Mouse (Mus musculus) megakaryocyte, adult 5-6 weeks (primary cell): ENCODE measurements around the gene Eci1. TPM values are rescaled to one million over a fixed set of nuclear protein-coding genes. Genes with fewer than 3 reads are reported as not detected.

ENCODE experiments used
- ATAC-seq: 2 replicates; pipeline ENCODE4 v1.8.0; 2016; ENCODE audit warnings: mild to moderate bottlenecking, inconsistent platforms; ENCODE audit not compliant: poor library complexity, severe bottlenecking
- total RNA-seq, 2 experiments: library from RNA; stranded (forward) in 1 of 2; stranded (reverse) in 1 of 2; fragments of 153-499, 151-499 nt in 1 of 2; fragments of 221-1000, 200-1000 nt in 1 of 2; gene quantifications; 2 replicates each; pipeline versions ENCODE4 v1.2.3 to v1.2.4; 2015 to 2017

Eci1 gene
- total RNA-seq, 2 experiments from 2014 or later = 19.1 to 30.6 TPM

DNA sequence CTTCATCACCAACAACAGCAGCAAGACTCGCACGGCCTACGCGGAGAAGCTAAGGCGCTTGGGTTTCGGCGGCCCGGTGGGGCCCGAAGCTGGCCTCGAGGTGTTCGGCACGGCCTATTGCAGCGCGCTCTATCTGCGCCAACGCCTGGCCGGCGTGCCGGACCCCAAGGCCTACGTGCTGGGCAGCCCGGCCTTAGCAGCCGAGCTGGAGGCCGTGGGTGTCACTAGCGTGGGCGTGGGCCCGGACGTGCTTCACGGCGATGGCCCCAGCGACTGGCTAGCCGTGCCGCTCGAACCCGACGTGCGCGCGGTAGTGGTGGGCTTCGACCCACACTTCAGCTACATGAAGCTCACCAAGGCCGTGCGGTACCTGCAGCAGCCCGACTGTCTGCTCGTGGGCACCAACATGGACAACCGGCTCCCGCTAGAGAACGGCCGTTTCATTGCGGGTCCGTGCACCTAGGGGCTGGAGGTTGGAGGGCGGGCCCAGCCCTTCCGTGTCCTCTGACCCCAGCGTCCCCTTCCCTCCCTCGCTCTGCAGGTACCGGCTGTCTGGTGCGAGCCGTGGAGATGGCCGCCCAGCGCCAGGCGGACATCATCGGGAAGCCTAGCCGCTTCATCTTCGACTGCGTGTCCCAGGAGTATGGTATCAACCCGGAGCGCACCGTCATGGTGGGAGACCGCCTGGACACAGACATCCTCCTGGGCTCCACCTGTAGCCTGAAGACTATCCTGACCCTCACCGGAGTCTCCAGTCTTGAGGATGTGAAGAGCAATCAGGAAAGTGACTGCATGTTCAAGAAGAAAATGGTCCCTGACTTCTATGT is 44.5 kb downstream of the Eci1 start:
- ATAC-seq = no peak

DNA sequence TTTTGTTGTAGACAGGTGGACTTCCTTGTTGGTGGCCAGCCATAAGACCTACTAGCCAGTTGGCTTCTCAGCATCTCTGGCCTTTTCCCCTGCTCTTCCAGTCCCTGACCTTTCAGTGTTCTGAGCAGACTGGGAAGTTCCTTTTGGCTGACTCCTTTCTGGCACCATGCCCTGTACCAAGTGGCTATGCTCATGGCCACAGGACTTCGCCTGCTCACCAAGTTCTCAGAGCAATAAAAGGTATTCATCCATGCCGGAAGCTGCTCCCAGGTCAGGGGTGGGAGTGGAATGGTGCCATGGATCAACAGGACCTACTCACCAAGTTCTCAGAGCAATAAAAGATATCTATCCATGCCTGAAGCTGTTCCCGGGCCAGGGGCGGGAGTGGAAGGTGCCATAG is 46.1 kb downstream of the Eci1 start:
- no peak for ATAC-seq

DNA sequence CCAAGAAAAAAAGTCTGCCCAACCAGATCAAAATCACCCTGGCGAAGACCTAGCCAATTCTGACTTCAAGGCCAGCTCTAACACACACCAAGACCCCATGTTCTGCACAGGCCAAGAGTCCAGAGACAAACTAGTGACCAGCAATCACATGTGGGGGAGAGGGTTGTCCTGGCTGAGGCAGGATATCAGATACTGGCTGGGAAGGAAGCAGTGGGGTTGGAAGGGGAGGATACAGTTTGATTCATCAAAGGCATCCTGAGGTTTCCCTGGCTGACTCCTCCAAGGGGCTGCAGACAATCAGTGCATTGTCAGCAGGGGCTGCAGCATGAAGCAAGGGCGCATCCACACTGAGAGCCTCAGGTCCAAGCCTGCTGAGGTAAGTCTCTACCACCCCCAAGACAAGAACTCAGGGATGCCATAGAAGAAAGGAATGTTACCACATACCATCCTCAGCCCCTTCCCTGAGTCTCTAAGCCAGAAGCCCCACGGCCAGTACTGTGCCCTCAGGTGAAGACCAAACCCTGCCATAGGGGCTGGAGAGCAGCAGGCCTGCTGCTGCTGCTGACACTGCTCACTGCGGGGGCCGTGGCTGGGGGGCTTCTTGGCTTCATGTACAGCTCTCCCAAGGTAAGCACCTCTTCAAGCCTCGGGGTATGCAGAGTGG is 47.3 kb downstream of the Eci1 start, which contains the start of gene Bricd5:
TSS of gene Bricd5 (plus strand) at position 273 of the 664 bp plus-strand sequence.
- no peak for ATAC-seq

DNA sequence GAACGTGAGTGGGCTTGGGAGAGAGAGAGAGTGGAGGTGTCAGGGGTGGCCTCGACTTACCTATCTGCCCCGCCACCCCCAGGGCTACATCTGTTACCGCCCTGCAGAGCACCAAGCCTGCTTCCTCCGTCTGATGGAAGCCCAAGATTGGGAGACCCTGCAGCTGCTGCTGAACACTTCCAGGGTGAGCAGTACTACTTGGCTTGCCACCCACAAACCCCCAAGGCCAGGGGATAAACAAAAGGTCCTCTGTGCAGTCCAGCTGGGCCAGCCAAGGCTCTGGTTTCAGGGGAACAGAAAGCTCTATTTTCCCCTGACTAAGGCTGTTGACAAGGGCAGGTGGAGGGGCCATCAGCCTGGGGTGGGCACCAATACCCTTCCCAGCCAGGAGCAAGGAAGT is 48.1 kb downstream of the Eci1 start:
- no peak for ATAC-seq

DNA sequence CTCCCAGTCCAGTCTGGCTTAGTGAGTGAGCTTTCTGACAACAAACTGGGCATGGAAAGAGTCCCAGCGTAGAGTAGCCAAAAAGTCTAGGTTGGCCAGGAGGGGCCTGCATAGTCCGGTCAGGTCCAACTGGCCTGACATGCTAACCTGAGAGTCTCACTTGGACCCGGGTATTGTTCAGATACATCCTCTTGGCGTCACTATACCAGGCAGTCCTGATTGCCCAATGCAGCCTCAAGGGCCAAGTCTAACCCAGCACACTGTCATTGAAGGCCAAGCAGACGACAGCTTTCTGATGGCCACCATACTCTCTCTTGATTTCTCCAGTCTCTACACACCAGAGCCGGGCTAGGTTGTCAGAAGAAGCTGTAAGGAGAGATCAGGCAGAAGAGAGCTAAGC is 49.1 kb downstream of the Eci1 start:
- ATAC-seq = no peak

DNA sequence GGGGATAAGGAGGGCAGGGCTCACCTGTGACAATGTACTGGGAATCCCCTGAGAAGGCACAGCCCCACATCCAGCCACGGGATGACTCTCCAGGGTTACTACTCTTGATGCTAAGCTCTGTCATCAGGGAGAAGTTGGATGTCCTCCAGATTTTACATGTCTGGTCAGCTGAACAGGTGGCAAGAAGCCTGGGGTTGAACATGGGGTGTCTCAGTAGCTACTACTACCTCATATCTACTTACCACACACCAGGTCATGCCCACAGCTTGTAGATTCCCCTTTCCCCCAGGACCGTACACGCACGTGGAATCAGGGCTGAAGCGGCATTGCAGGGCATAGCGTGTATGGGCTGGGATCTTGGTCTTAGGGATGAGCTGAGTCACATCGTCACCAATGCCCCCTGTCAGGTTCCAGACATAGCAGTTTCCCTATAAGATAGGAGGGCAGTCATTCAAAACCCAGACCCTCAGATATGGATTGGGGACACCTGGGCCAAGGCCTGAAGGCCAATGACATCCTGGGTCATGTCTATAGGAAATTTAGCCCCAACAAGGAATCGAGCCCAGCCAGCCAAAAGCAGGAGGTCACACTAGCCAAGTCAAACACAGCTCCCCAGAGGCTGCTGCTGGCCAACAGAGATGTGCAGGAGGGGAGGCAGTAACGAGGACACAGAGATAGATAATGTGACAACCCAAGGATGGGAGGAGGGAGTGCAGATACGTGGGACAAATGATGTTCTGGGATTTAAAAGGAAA is 49.8 kb downstream of the Eci1 start:
- no peak for ATAC-seq

DNA sequence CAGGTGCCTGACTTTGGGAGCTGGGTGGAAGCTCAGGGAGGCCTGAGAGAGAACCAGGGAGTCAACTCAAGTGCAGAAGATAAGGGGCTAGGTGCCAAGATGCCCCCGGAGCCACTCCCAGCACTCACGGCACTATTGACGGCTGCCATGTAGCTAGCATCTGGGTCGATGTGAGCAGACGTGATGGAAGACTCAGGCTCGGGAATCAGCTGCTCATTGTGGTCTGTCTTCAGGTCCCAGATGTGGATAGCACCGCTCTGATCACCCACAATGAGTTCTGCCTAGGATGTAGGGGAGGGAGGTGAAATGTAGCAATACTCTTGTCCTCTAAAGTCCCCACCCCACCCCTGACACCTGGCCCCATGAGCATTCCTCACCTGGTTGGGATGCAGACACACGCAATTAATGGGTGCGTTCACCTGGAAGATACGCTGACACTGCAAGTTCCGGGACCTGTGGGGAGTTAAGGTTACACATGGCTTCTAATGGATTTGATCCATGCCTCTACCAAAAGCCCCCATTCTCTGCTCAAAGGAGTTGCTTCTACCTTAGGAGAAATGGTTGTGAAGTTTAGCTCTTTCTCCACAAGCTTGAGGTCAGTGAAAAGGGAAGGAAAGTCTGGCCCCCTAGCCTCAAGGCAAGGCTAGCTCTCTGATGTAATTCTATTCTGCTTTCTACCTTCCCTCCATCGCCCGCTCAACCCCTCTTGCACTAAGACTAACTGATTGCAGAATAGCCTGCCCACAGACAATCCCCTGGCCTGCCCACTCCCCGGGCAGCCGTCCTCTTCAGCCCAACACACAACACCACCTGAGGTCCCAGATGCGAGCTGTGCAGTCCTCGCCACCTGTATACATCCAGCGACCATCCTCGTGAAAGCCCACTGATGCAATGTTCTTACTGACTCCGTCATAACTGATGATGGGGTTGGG is 50.9 kb downstream of the Eci1 start:
- peak; percentile 49 for ATAC-seq

DNA sequence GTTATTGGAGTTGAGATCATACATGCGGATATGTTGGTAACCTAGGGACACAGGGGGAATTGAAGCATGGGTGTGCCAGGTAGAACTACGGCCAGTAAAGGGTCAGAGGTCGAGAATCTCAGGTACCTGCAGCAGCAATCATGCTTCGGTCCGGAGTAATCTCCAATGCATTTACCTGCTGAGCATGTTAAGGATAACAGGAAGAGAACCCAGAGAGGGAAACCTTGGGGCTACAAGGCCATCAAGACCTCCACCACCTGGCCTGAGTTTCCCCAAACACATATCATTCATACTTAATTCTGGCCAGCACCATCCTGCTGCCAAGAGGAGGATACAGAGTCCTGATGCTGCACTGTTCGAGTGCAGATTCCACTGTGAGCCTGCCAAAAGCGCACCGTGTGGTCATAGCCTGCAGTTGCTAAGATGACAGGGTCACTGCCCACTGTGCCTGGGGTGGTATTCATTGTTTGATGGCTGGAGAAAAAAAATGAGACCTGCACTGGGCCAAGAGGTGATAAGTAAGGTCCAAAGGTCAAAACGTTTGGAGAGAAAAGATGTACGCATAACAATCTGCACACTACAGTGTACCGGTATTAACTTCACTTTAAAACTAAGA is 51.7 kb downstream of the Eci1 start:
- no peak for ATAC-seq

DNA sequence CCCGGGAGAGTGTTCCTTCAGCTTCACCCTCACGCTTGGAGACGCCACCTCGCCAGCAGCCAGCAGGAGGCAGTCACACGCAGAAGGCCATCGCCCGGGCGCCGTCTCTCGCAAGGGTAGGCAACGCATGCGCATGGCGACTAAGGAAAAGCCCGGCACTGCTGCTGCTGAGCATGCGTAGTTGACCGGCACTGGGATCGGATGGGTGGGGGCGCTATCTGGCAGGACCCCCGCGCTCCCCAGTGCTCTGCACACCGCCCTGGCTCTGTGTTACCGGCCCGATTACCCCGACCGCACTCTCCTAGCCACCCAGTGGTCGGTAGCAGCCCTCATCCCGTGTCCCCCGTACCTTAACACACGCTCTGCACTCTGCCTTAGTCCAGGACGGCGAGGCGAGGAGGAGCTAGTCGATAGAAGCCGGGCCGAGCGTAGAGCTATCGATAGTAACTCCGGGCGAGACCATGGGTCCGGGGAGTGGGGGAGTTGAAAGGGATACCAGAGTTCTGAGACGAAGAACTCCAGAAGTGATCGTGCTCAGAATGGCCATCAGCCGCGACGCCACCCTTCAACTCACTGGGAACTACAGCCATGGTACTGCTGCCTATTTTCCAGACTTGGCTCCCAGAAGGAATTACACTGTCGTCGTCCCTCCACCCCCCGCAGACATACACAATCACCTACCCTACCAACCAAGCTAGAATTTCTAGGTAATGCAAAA is 52.4 kb downstream of the Eci1 start, which contains the start of gene Mlst8:
TSS of gene Mlst8 (minus strand) at position 416 of the 718 bp plus-strand sequence.
- peak; percentile 91 for ATAC-seq

DNA sequence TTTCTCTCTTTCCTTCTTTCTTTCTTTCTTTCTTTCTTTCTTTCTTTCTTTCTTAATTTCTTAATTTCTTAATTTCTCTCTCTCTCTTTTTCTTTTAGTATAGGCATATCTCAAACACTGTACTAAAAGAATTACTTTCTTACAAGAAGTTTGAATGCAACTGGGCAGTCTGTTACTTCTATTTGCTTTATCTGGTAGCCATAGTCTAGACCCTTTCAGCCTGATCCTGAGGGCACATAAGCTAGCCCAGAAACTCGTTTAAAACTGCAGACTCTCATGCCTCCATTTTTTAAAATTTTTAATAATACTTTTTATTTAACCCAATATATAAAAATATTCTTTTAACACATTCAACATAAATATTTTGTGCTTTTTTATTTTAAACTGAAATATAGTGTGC is 53.0 kb downstream of the Eci1 start:
- ATAC-seq = no peak

DNA sequence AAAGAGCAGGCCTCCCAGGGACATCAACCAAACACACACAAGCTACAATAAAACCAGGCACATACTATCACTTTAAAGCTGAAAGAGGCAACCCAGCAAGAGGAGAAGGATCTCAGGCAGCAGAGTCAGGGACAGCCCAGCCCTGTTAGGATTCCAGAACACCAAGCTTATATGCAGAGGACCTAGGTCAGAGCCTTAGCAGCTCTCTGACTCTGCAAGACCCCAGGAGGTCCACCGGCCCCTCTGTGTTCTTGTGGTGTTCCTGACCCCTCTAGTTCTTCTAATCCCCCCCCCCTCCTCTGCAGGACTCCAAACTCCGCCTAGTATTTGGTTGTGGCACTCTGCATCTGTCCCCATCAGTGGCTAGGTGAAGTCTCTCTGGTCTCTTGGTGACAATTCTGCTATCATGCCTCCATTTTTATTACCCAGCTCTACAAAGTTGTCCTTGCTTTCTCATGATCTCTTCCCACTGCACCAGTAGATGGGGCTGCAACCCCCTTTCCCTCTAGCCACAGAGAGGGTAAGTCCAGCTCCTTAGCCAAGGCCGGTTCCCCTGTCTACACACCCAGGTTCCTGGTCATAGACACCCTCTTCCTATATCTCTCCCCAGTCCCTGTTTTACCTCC is 53.9 kb downstream of the Eci1 start:
- no peak for ATAC-seq

DNA sequence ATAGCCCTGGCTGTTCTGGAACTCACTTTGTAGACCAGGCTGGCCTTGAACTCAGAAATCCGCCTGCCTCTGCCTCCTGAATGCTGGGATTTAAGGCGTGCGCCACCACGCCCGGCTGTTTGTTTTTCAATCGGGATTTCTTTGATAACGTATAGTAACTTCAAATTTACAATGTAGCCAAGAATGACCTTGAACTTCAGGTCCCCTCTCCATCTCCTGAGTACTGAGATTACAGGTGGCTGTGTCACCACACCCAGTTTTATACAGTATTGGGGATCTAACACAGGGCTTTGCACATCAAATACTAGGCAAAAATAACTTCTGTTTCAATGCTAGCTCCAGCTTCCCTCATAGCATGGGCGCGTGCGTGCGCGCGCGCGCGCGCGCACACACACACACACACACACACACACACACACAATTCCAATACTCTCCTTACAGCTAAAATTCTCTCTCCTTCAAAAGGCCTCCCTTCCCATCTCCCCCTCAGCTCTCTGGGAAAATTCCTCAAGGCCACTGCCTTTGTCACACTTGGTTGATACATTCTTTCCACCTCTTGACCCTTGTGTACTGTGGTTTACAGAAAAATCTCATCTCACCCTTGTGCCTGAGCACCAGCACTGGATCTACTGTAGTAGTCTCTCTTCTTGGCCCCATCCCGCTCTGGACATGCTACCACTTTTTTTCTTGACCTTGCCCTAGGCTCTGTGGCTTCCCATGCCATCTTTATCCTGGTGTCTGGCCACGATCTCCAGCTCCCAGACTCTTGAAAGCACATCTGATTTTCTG is 54.8 kb downstream of the Eci1 start:
- no peak for ATAC-seq

DNA sequence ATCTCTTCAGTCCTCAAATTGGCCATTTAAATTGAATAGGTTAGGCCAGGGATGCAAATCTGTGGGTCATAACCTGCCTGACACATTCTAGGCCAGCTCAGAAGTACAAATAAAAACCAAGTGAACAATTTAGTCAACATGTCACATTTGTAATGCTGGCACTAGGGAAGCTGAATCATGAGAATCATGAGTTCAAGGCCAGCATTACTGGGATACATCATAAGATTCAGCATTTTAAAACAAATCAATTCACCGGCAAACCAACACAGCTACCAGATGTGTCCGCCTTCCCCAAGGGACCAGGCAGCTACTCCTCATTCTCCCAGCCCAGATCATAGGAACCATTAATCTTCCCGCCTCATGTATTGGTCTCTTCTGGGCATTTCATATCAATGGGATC is 57.1 kb downstream of the Eci1 start:
- no peak for ATAC-seq

DNA sequence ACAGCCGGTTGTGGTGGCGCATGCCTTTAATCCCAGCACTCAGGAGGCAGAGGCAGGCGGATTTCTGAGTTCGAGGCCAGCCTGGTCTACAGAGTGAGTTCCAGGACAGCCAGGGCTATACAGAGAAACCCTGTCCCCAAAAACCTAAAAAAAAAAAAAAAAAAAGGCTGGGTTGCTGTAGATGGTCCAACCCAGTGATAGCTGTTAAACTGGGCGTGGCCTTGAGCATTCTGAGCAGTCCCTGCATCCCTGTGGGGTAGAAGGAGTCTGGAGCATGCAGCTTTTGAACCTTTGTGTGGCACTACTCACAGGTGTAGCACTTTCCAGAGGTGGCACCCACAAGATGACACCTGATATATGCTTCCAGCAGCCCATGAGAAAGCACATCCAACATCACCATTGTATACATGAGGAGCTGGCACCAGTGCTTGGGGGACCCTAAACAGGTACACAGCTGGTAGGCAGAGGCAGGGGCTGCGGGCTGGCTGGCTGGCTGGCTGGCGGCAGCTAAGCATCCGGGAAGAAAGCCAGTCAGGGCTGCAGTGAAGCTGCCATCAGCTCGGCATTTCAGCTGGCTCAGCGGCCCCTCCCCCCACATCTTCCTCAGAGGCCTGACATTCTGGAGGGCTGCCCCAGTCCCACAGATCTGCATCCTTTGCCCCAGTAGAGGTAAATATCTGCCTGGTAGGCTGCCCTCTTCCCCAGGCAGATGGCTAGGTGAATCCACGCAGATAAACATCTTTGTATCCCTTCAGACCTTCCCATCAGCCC is 58.8 kb downstream of the Eci1 start:
- ATAC-seq = no peak

DNA sequence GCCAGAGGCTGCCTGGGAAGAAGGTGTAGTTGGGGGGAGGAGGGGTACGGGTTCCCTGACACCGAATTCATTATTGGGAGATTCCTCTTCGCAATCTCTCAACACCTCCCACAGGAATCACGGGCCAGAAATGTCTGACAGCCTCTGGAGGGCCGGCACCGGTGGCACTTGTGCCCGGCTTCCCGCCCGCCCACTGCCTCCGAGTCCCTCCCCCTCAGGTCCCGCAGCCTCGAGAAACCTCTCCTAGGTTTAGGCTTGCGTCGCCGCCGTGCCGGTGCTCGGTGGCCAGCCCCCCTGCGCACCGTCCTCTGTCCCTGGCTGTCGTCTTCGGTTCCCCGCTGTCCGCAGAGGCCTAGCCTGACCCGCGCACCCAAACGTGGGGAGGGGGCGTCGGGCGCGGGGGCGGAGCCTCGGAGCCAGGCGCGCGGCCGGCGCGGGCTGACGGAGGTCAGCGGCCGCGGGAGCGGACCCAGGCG is 61.8 kb downstream of the Eci1 start, which contains the start of gene Caskin1:
TSS of gene Caskin1 (plus strand) at position 416 of the 476 bp plus-strand sequence.
- no peak for ATAC-seq

DNA sequence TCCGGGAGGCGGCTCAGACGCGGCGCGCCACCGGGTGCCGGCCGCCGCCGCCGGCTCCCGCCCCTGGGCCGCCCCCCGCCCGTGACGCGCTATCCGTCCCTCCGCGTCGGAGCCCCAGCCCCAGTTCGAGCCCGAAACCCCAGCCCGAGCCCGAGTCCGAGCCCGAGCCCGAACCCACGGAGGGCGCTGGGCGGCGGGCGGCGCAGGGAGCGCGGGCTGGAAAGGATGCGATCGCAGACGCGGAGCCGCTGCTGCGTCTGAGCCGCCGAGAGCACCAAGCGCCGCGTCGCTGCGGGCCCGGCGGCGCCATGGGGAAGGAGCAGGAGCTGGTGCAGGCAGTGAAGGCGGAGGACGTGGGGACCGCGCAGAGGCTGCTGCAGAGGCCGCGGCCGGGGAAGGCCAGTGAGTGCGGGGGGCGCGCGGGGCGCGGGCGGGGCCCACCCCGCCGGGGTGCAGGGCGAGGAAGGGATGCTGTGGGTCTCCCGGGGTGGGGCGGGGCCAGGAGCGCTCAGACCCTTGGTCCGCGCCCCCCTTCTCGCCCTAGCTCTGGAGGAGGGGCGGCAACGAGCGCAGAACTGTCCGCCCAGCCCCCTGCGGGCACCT is 62.3 kb downstream of the Eci1 start:
- peak; percentile 63 for ATAC-seq
